Mouse (Mus musculus) B cell, adult 2 months (primary cell): ENCODE results near the gene Gm33815.
"Not testable (repeated sequence)": the region's sequence is repeated elsewhere in the genome, so short reads cannot be mapped to it uniquely, and the experiment has no call there.

Experiments
- DNase-seq, 2 experiments: peaks; one replicate each; pipeline ENCODE4 v3.0.0; 2022

Gm33815 gene

DNA sequence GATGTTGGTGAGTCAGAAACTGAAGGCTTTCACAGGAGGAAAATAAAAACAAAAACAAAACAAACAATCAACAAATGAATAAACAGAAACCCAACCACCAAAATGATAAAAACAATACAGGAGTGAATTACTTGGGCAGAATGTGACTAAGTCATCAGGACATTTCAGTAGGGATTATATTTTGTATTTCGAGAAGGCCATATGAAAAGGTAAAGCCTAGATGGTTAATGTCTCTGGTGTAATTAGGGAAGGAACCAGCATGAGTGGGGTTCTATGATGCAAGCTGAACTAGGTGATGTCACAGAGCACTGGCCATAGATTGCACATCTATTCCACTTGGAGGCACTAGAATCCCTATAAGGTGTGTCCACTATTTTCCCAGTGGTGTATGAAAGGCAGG lies at the start of gene Gm33815:
Gm33815 (plus strand) TSS at position 301 of the 400 bp plus-strand sequence.
- not testable (repeated sequence) for DNase-seq
